Mouse (Mus musculus): ENCODE measurements around the gene Heyl.
A peak's percentile ranks its signal among the peaks of the same experiment; 100 is the strongest.
"Not testable (repeated sequence)": the region's sequence is repeated elsewhere in the genome, so short reads cannot be mapped to it uniquely, and the experiment has no call there.

The Heyl gene

GRCm38 (mm10) chr4:123232841-123233240 lies 515 bp upstream of the Heyl start:
- no peak for DNase-seq (ENCODE audit: low spot score)

- DNase-seq (ENCODE audit: low spot score), result no peak
Measured at GRCm38 (mm10) chr4:123235835-123236430, 2.6 kb downstream of the Heyl start.

- no peak for DNase-seq (ENCODE audit: low spot score)
Measured at GRCm38 (mm10) chr4:123236431-123237031, 3.2 kb downstream of the Heyl start.

GRCm38 (mm10) chr4:123237386-123238266 lies 4.3 kb downstream of the Heyl start:
- no peak for DNase-seq (ENCODE audit: low spot score)

- DNase-seq (ENCODE audit: low spot score), result no peak
Measured at GRCm38 (mm10) chr4:123239361-123240203, 6.2 kb downstream of the Heyl start.

GRCm38 (mm10) chr4:123246221-123246620 lies 12.9 kb downstream of the Heyl start:
- DNase-seq (ENCODE audit: low spot score), result no peak

GRCm38 (mm10) chr4:123246651-123247050 lies 13.3 kb downstream of the Heyl start:
- no peak for DNase-seq (ENCODE audit: low spot score)

GRCm38 (mm10) chr4:123247147-123247880 lies 14.0 kb downstream of the Heyl start:
- no peak for DNase-seq (ENCODE audit: low spot score)

- DNase-seq (ENCODE audit: low spot score), result peak; percentile 80
Measured at GRCm38 (mm10) chr4:123248971-123249567, 15.7 kb downstream of the Heyl start.

- DNase-seq (ENCODE audit: low spot score), result no peak
Measured at GRCm38 (mm10) chr4:123252214-123252613, 18.9 kb downstream of the Heyl start.

GRCm38 (mm10) chr4:123254617-123255016 lies 21.3 kb downstream of the Heyl start:
- DNase-seq (ENCODE audit: low spot score), result peak; percentile 39

- no peak for DNase-seq (ENCODE audit: low spot score)
Measured at GRCm38 (mm10) chr4:123260071-123260746, 26.9 kb downstream of the Heyl start.

- no peak for DNase-seq (ENCODE audit: low spot score)
Measured at GRCm38 (mm10) chr4:123261721-123262401, 28.5 kb downstream of the Heyl start, which contains the start of gene Pabpc4. TSS of gene Pabpc4 (plus strand) at chr4:123262351.

GRCm38 (mm10) chr4:123271063-123271462 lies 37.7 kb downstream of the Heyl start:
- no peak for DNase-seq (ENCODE audit: low spot score)

GRCm38 (mm10) chr4:123280117-123280516 lies 46.8 kb downstream of the Heyl start:
- DNase-seq (ENCODE audit: low spot score), result no peak

- peak; percentile 80 for DNase-seq (ENCODE audit: low spot score)
Measured at GRCm38 (mm10) chr4:123282500-123282899, 49.1 kb downstream of the Heyl start.

- not testable (repeated sequence) for DNase-seq (ENCODE audit: low spot score)
Measured at GRCm38 (mm10) chr4:123282915-123283674, 49.7 kb downstream of the Heyl start.

GRCm38 (mm10) chr4:123283675-123284064 lies 50.3 kb downstream of the Heyl start:
- not testable (repeated sequence) for DNase-seq (ENCODE audit: low spot score)
